In the genomic region with DNA sequence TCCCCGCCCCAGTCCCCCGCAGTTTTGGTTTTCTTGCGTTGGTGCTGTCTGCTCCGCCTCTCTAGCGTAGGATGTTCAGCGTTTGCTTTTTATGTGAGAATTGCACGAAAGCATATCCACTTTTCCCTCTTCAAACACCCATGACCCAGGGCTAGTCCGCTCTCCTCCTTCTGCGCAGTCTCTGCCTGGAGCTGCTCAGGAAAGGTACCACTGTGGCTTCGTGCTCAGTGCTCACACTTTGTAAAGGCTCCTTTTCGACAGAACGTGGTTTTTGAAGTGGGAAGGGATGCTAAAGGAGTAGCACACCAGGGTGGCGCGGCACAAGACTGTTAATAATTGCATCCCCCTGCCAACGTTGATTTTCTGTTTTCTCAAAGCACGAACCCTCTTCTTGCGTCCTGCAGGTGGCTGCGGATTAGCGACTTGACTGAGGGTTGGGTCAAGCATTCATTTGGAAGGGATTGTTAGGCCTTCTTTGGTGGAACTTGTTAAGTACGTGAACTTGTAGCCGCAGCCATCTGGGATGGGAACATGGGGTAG, we compare ENCODE assay signal across 8 mouse cellular contexts. TPM values are rescaled to one million over a fixed set of nuclear protein-coding genes. Genes with fewer than 3 reads are reported as not detected.
DNase-seq lines count a peak whose midpoint lies in the region; ATAC-seq and TF ChIP-seq lines count a peak whose summit lies in the region.

No protein-coding gene starts in this region.

- H3K27me3 ChIP-seq in lung, postnatal 0 days (replicated peaks; ENCODE audit: insufficient read depth, low read length) = no peaks in the 10 kb centered on the region
- H3K27me3 ChIP-seq in limb, embryonic 14.5 days (ENCODE audit: control insufficient read depth, insufficient read depth, low read length) = no peaks in the 10 kb centered on the region
- H3K27me3 ChIP-seq in stomach, embryonic 14.5 days (ENCODE audit: control insufficient read depth, insufficient read depth, low read length) = no peaks in the 10 kb centered on the region

- TF ChIP-seq CTCF in lung, postnatal 0 days (IDR thresholded peaks at IDR 0.05) = peak; percentile 51

- H3K4me2 ChIP-seq in lung, postnatal 0 days (replicated peaks; ENCODE audit: low read depth, low read length) = peak overlapping the region; percentile 72
- H3K4me2 ChIP-seq in limb, embryonic 14.5 days (replicated peaks; ENCODE audit: low read depth, low read length, severe bottlenecking) = peak overlapping the region; percentile 75
- peak overlapping the region; percentile 59 for H3K4me2 ChIP-seq in stomach, embryonic 14.5 days (replicated peaks; ENCODE audit: low read depth, low read length)

- H3K4me1 ChIP-seq in lung, postnatal 0 days (ENCODE audit: insufficient read depth, low read depth, low read length) = peaks cover 17% of the 10 kb centered on the region; the same call in 1 of the 2 replicates
- peaks cover 10% of the 10 kb centered on the region for H3K4me1 ChIP-seq in limb, embryonic 14.5 days (ENCODE audit: control insufficient read depth, insufficient read depth, low read length)
- peaks cover 10% of the 10 kb centered on the region for H3K4me1 ChIP-seq in stomach, embryonic 14.5 days (ENCODE audit: control insufficient read depth, insufficient read depth, low read length)

- H3K36me3 ChIP-seq in lung, postnatal 0 days (ENCODE audit: insufficient read depth, low read length) = no peaks in the 10 kb centered on the region
- peaks cover 22% of the 10 kb centered on the region for H3K36me3 ChIP-seq in limb, embryonic 14.5 days (ENCODE audit: control insufficient read depth, insufficient read depth, low read length)
- H3K36me3 ChIP-seq in stomach, embryonic 14.5 days (ENCODE audit: control insufficient read depth, insufficient read depth, low read length) = peaks cover 4% of the 10 kb centered on the region

- no peaks in the 10 kb centered on the region for H3K9me3 ChIP-seq in lung, postnatal 0 days (ENCODE audit: low read length)
- H3K9me3 ChIP-seq in limb, embryonic 14.5 days (ENCODE audit: control insufficient read depth, low read length) = no peaks in the 10 kb centered on the region
- H3K9me3 ChIP-seq in stomach, embryonic 14.5 days (ENCODE audit: control insufficient read depth, low read depth, low read length) = no peaks in the 10 kb centered on the region

- H3K9ac ChIP-seq in lung, postnatal 0 days (replicated peaks; ENCODE audit: low read depth) = peak overlapping the region; percentile 58
- H3K9ac ChIP-seq in limb, embryonic 14.5 days (ENCODE audit: low read depth, low read length, severe bottlenecking) = peak overlapping the region; percentile 78
- H3K9ac ChIP-seq in stomach, embryonic 14.5 days (replicated peaks; ENCODE audit: low read depth, low read length) = peak overlapping the region; percentile 61

- TF ChIP-seq EP300 in lung, postnatal 0 days (IDR thresholded peaks at IDR 0.05) = no peak

- peak overlapping the region; percentile 67 for H3K4me3 ChIP-seq in lung, postnatal 0 days (ENCODE audit: low read depth, low read length)
- peak overlapping the region; percentile 61 for H3K4me3 ChIP-seq in limb, embryonic 14.5 days (replicated peaks; ENCODE audit: low read length)
- H3K4me3 ChIP-seq in stomach, embryonic 14.5 days (ENCODE audit: low read depth, low read length) = peak overlapping the region; percentile 55

- under 1% methylated on average over 21 of the region's 21 CpGs for WGBS in lung, postnatal 0 days
- WGBS in limb, embryonic 14.5 days = 0% methylated on average over 20 of the region's 21 CpGs
- under 1% methylated on average over 21 of the region's 21 CpGs for WGBS in stomach, embryonic 14.5 days

- no peak for DNase-seq in lung, postnatal 0 days (ENCODE audit: low spot score)
- DNase-seq in lung, postnatal 25 days (ENCODE audit: low spot score) = no peak
- no peak for DNase-seq in limb, embryonic 14.5 days (ENCODE audit: low spot score)
- no peak for DNase-seq in layer of hippocampus, postnatal 10 days (ENCODE audit: low spot score in 2 of 2)
- no peak for DNase-seq in natural killer cell, adult 2 months (ENCODE audit: low spot score in 2 of 2)
- DNase-seq in cerebellum, adult 8-10 months = no peak

- peak; percentile 94; the same call in 1 of the 2 replicates for TF ChIP-seq POLR2A in limb, embryonic 14.5 days (IDR thresholded peaks at IDR 0.05; ENCODE audit: borderline replicate concordance, extremely low read depth, insufficient read depth, insufficient read length)

- peak; percentile 0; the same call in 1 of the 2 replicates for ATAC-seq in lung, postnatal 0 days
- peak; percentile 17 for ATAC-seq in erythroblast, adult 5-6 weeks (replicated peaks; ENCODE audit: low FRiP score, poor library complexity, severe bottlenecking)
- no peak for ATAC-seq in limb, embryonic 14.5 days (ENCODE audit: low FRiP score, low read depth)
- no peak for ATAC-seq in stomach, embryonic 14.5 days (ENCODE audit: insufficient number of reproducible peaks, insufficient read depth, low FRiP score, low read depth)

- H3K27ac ChIP-seq in lung, postnatal 0 days (ENCODE audit: low read length) = peak overlapping the region; percentile 98
- H3K27ac ChIP-seq in limb, embryonic 14.5 days (replicated peaks; ENCODE audit: low read depth, low read length) = peak overlapping the region; percentile 98
- peak overlapping the region; percentile 91 for H3K27ac ChIP-seq in stomach, embryonic 14.5 days (ENCODE audit: low read length)

RNA-seq across cellular contexts. Expression of a gene that starts 0.3 kb away (rescaled TPM):
- polyA plus RNA-seq in lung, postnatal 0 days (2015; fragmentation: Nextera tagmentation; extraction: Ambion mirVana) = 105 and 117 TPM in 2 replicates
- 16.3 and 21.3 TPM in 2 replicates for total RNA-seq in erythroblast, adult 5-6 weeks (2015; ENCODE audit: low replicate concordance)
- 23.4 and 27.5 TPM in 2 replicates for total RNA-seq in erythroblast, adult 5-6 weeks (2017; ENCODE audit: low replicate concordance)
- polyA plus RNA-seq in limb, embryonic 14.5 days (2012; rRNA removed) = 105 and 109 TPM in 2 replicates
- 110 and 114 TPM in 2 replicates for polyA plus RNA-seq in limb, embryonic 14.5 days (2014; fragmentation: Nextera tagmentation; extraction: Ambion mirVana)
- 116 and 118 TPM in 2 replicates for polyA plus RNA-seq in stomach, embryonic 14.5 days (2014; fragmentation: Nextera tagmentation; extraction: Ambion mirVana)
- 10 to 100 TPM; 66.0 to 72.3 TPM for total RNA-seq in layer of hippocampus, postnatal 10 days (2021)

RNA-seq across cellular contexts. Expression of a gene that starts 0.7 kb away (rescaled TPM):
- polyA plus RNA-seq in lung, postnatal 0 days (2015; fragmentation: Nextera tagmentation; extraction: Ambion mirVana) = 47.2 and 50.0 TPM in 2 replicates
- 11.3 and 13.1 TPM in 2 replicates for total RNA-seq in erythroblast, adult 5-6 weeks (2015; ENCODE audit: low replicate concordance)
- total RNA-seq in erythroblast, adult 5-6 weeks (2017; ENCODE audit: low replicate concordance) = 9.6 and 10.0 TPM in 2 replicates
- 29.4 and 32.9 TPM in 2 replicates for polyA plus RNA-seq in limb, embryonic 14.5 days (2012; rRNA removed)
- 41.2 and 45.4 TPM in 2 replicates for polyA plus RNA-seq in limb, embryonic 14.5 days (2014; fragmentation: Nextera tagmentation; extraction: Ambion mirVana)
- polyA plus RNA-seq in stomach, embryonic 14.5 days (2014; fragmentation: Nextera tagmentation; extraction: Ambion mirVana) = 44.0 and 46.6 TPM in 2 replicates
- 10 to 100 TPM; 19.2 to 19.9 TPM for total RNA-seq in layer of hippocampus, postnatal 10 days (2021)

RNA-seq across cellular contexts. Expression of a gene that starts 51.6 kb away (rescaled TPM):
- 21.2 and 28.1 TPM in 2 replicates for polyA plus RNA-seq in lung, postnatal 0 days (2015; fragmentation: Nextera tagmentation; extraction: Ambion mirVana)
- total RNA-seq in erythroblast, adult 5-6 weeks (2015; ENCODE audit: low replicate concordance) = 1.7 TPM in 1 of 2 replicates, not detected in the other
- total RNA-seq in erythroblast, adult 5-6 weeks (2017; ENCODE audit: low replicate concordance) = 0.17 and 0.84 TPM in 2 replicates
- 117 and 138 TPM in 2 replicates for polyA plus RNA-seq in limb, embryonic 14.5 days (2012; rRNA removed)
- polyA plus RNA-seq in limb, embryonic 14.5 days (2014; fragmentation: Nextera tagmentation; extraction: Ambion mirVana) = 8.5 and 8.6 TPM in 2 replicates
- 2.5 and 3.0 TPM in 2 replicates for polyA plus RNA-seq in stomach, embryonic 14.5 days (2014; fragmentation: Nextera tagmentation; extraction: Ambion mirVana)
- total RNA-seq in layer of hippocampus, postnatal 10 days (2021) = 10 to 100 TPM; 73.6 to 94.2 TPM

Comparison
In these comparisons a context has a peak if more than half of its experiments do, and no peak if none do; other contexts are left out.
1. ATAC-seq: peak in lung, postnatal 0 days (single experiment) and erythroblast, adult 5-6 weeks (single experiment); none in limb, embryonic 14.5 days (single experiment) and stomach, embryonic 14.5 days (single experiment).
2. Peak in every context shown above with its lines, with median percentiles within 50 percentile points of each other: H3K27ac ChIP-seq, H3K4me2 ChIP-seq, H3K4me3 ChIP-seq and H3K9ac ChIP-seq.